Mouse (Mus musculus) ES-Bruce4 (cell line): ENCODE measurements around the gene Cpn1.

ENCODE experiments used
- CTCF ChIP-seq: IDR thresholded peaks from one replicate; pipeline ENCODE4 v1.8.1; 2011; ENCODE audit warnings: low read depth, low read length
- POLR2A ChIP-seq: IDR thresholded peaks from one replicate; pipeline ENCODE4 v1.8.1; 2011; ENCODE audit warnings: low read length; ENCODE audit not compliant: insufficient read depth

- TF ChIP-seq POLR2A = no peak
- TF ChIP-seq CTCF = no peak
These were observed 47.0 kb upstream of the Cpn1 start for GRCm38 (mm10) chr19:44033396-44033795.
